Mouse (Mus musculus) CH12.LX (cell line): Measurements from ENCODE around the gene Lrrc8a. TPM values are rescaled to one million over a fixed set of nuclear protein-coding genes. Genes with fewer than 3 reads are reported as not detected.

ENCODE experiments used
- DNase-seq: peaks from one replicate; pipeline ENCODE4 v3.0.0-alpha.2; 2013; ENCODE audit errors: extremely low read depth
- H3K27ac ChIP-seq: 2 replicates; pipeline ENCODE4 v1.5.1; 2012; ENCODE audit warnings: low read depth, mild to moderate bottlenecking, control low read depth, moderate library complexity; ENCODE audit not compliant: insufficient read depth
- H3K27me3 ChIP-seq: replicated peaks from 2 replicates; pipeline ENCODE3; 2012; ENCODE audit warnings: inconsistent platforms
- H3K36me3 ChIP-seq, 2 experiments: replicated peaks in 1 of 2; 2 replicates each; pipeline versions ENCODE3 to v1.6.1; 2012; ENCODE audit warnings: inconsistent platforms in 1 of 2, low read length in 1 of 2, mild to moderate bottlenecking in 1 of 2, mixed read lengths in 1 of 2, moderate library complexity in 1 of 2; ENCODE audit not compliant: control insufficient read depth in 1 of 2, insufficient read depth in 1 of 2
- H3K4me1 ChIP-seq, 2 experiments: 2 replicates each; pipeline ENCODE4 v1.6.1; 2012; ENCODE audit warnings: inconsistent platforms in 1 of 2, moderate library complexity in 1 of 2; ENCODE audit not compliant: insufficient read depth in 2 of 2, control insufficient read depth in 1 of 2
- H3K4me2 ChIP-seq: 2 replicates; pipeline ENCODE4 v1.6.1; 2012; ENCODE audit warnings: low read depth, mild to moderate bottlenecking, control low read depth; ENCODE audit not compliant: poor library complexity, insufficient read depth, severe bottlenecking
- H3K4me3 ChIP-seq, 3 experiments: fragments of 150-350 bp in 1 of 3; sonication (generic) in 1 of 3; replicated peaks in 1 of 3; 2 replicates each; pipeline versions ENCODE3 to v1.5.1; 2011 to 2012; ENCODE audit warnings: low read depth in 2 of 3, low read length in 2 of 3, mild to moderate bottlenecking in 2 of 3, moderate library complexity in 2 of 3, control low read depth in 1 of 3, improper control_type of control experiment in 1 of 3, inconsistent platforms in 1 of 3, mixed read lengths in 1 of 3; ENCODE audit not compliant: poor library complexity in 1 of 3
- H3K79me2 ChIP-seq: replicated peaks from 2 replicates; pipeline ENCODE4 v1.6.1; 2012; ENCODE audit warnings: mild to moderate bottlenecking, moderate library complexity; ENCODE audit not compliant: control insufficient read depth, poor library complexity, insufficient read depth, severe bottlenecking; ENCODE audit errors: extremely low read depth
- H3K9ac ChIP-seq: 2 replicates; pipeline ENCODE4 v1.6.1; 2012; ENCODE audit warnings: low read depth, mild to moderate bottlenecking, control low read depth, moderate library complexity; ENCODE audit not compliant: insufficient read depth
- H3K9me3 ChIP-seq: replicated peaks from 2 replicates; pipeline ENCODE3; 2012; ENCODE audit warnings: low read length, inconsistent platforms, mixed read lengths
- CHD2 ChIP-seq: IDR thresholded peaks from 2 replicates; pipeline ENCODE4 v1.6.1; 2011; ENCODE audit warnings: low read length, improper control_type of control experiment
- CTCF ChIP-seq, 2 experiments: IDR thresholded peaks in 1 of 2; conservative IDR thresholded peaks in 1 of 2; 2 replicates each; pipeline ENCODE4 v1.5.1; 2011 to 2012; ENCODE audit warnings: low read depth in 2 of 2, low read length in 2 of 2, improper control_type of control experiment in 1 of 2, inconsistent platforms in 1 of 2, mild to moderate bottlenecking in 1 of 2, moderate library complexity in 1 of 2
- EP300 ChIP-seq: IDR thresholded peaks from 2 replicates; pipeline ENCODE4 v1.6.1; 2011; ENCODE audit warnings: low read length, improper control_type of control experiment
- HCFC1 ChIP-seq: IDR thresholded peaks from 2 replicates; pipeline ENCODE4 v1.6.1; 2012; ENCODE audit warnings: low read depth, mild to moderate bottlenecking, inconsistent platforms, low read length, improper control_type of control experiment
- IRF4 ChIP-seq: IDR thresholded peaks from 2 replicates; pipeline ENCODE4 v1.6.1; 2014; ENCODE audit warnings: low read depth, mild to moderate bottlenecking, inconsistent platforms, low read length, improper control_type of control experiment
- KAT2A ChIP-seq: IDR thresholded peaks from 2 replicates; pipeline ENCODE4 v1.6.1; 2012; ENCODE audit warnings: low read length, improper control_type of control experiment, inconsistent platforms; ENCODE audit not compliant: insufficient replicate concordance
- MAFK ChIP-seq: IDR thresholded peaks from 2 replicates; pipeline ENCODE4 v1.6.1; 2011; ENCODE audit warnings: low read length, improper control_type of control experiment; ENCODE audit not compliant: insufficient replicate concordance
- MAX ChIP-seq: IDR thresholded peaks from 2 replicates; pipeline ENCODE4 v1.6.1; 2011; ENCODE audit warnings: low read length, improper control_type of control experiment
- MAZ ChIP-seq: IDR thresholded peaks from 2 replicates; pipeline ENCODE4 v1.6.1; 2012; ENCODE audit warnings: low read depth, mild to moderate bottlenecking, inconsistent platforms, low read length, improper control_type of control experiment, moderate library complexity
- MEF2A ChIP-seq: IDR thresholded peaks from 2 replicates; pipeline ENCODE4 v1.6.1; 2014; ENCODE audit warnings: low read depth, mild to moderate bottlenecking, inconsistent platforms, low read length, improper control_type of control experiment, borderline replicate concordance
- MXI1 ChIP-seq: IDR thresholded peaks from 2 replicates; pipeline ENCODE4 v1.6.1; 2011; ENCODE audit warnings: mild to moderate bottlenecking, low read depth, low read length, improper control_type of control experiment
- POLR2A ChIP-seq: IDR thresholded peaks from 2 replicates; pipeline ENCODE4 v1.6.1; 2011; ENCODE audit warnings: low read depth, mild to moderate bottlenecking, improper control_type of control experiment, low read length
- RAD21 ChIP-seq: IDR thresholded peaks from 2 replicates; pipeline ENCODE4 v1.6.1; 2011; ENCODE audit warnings: low read depth, mild to moderate bottlenecking, low read length, improper control_type of control experiment, moderate library complexity
- TCF12 ChIP-seq: IDR thresholded peaks from 2 replicates; pipeline ENCODE4 v1.6.1; 2014; ENCODE audit warnings: low read depth, mild to moderate bottlenecking, inconsistent platforms, low read length, improper control_type of control experiment
- UBTF ChIP-seq: IDR thresholded peaks from 2 replicates; pipeline ENCODE4 v1.6.1; 2012; ENCODE audit warnings: low read depth, mild to moderate bottlenecking, inconsistent platforms, low read length, improper control_type of control experiment, moderate library complexity
- ZC3H11A ChIP-seq: IDR thresholded peaks from 2 replicates; pipeline ENCODE4 v1.6.1; 2012; ENCODE audit warnings: low read depth, mild to moderate bottlenecking, inconsistent platforms, low read length, improper control_type of control experiment
- dilution Hi-C: fragments of 300-500 bp; cut with MboI; formaldehyde crosslinking; loops from 2 replicates; pipeline ENCODE4 v1.14.3; 2020; ENCODE audit warnings: low sequenced_read_pairs; ENCODE audit not compliant: extremely low pct_unique_long_range_greater_than_20kb, extremely low pct_ligation_motif_present
- in situ Hi-C: fragments of 300-500 bp; cut with MboI; formaldehyde crosslinking; loops from 3 replicates; pipeline ENCODE4 v1.14.3; 2019; ENCODE audit warnings: low sequenced_read_pairs, low pct_ligation_motif_present, low pct_unique_long_range_greater_than_20kb, mixed read lengths
- polyA plus RNA-seq: library from polyadenylated mRNA; unstranded; fragments of >175 nt; gene quantifications from 2 replicates; pipeline ENCODE4 v1.2.1, GENCODE M21; 2012; ENCODE audit warnings: low read depth; ENCODE audit not compliant: insufficient read length
- total RNA-seq, 2 experiments: library from RNA; depleted of rRNA; stranded (reverse); fragments of 300-350 nt in 1 of 2; fragments of >200 nt in 1 of 2; gene quantifications; 2 replicates each; pipeline ENCODE4 v1.2.3; 2012 to 2014

Lrrc8a gene
- total and polyA plus RNA-seq, 3 experiments, result 1.4 to 2.8 (median 1.8) TPM

DNA sequence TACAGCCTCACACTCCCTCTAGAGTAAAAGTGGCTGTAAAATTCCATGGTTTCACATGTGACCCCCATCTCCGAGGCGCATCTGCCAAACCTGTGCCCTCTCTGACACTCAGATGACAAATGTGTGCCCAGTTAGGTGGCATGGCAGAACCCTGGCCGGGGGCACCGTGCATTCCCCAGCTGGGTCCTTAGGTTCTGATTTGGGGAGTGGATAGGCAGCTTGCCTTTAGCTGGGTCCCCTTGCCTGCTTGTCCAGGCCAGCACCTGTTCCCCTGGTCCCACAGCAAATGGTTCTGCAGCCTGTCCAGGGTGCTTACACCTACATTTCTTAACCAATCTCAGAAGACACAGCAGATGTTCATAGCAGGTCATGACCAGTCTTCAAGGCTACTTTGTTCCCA lies 5.9 kb downstream of the Lrrc8a start:
- H3K4me3 ChIP-seq, result no peak overlapping the region
- peaks cover 21 to 72% of the 10 kb centered on the region in 2 experiments for H3K36me3 ChIP-seq
- H3K4me2 ChIP-seq, result no peak overlapping the region
- dilution Hi-C loops (no loop called here), in situ Hi-C loops (loop anchor here (10.0 kb wide), 1 partner anchor 59 kb away; no protein-coding TSS in a partner anchor)
- DNase-seq, result no peak
- H3K79me2 ChIP-seq, result no peaks in the 10 kb centered on the region
- H3K9me3 ChIP-seq, result no peaks in the 10 kb centered on the region
- peaks cover 14 to 42% of the 10 kb centered on the region in 2 experiments for H3K4me1 ChIP-seq
- no peak overlapping the region for H3K27ac ChIP-seq
- no peak for TF ChIP-seq CTCF (conservative IDR thresholded peaks at IDR 0.05 in 1 of 2, IDR thresholded peaks at IDR 0.05 in 1 of 2; ENCODE audit: low read depth in 2 of 2, low read length in 2 of 2)
- no peaks in the 10 kb centered on the region for H3K27me3 ChIP-seq
- H3K9ac ChIP-seq, result no peak overlapping the region

DNA sequence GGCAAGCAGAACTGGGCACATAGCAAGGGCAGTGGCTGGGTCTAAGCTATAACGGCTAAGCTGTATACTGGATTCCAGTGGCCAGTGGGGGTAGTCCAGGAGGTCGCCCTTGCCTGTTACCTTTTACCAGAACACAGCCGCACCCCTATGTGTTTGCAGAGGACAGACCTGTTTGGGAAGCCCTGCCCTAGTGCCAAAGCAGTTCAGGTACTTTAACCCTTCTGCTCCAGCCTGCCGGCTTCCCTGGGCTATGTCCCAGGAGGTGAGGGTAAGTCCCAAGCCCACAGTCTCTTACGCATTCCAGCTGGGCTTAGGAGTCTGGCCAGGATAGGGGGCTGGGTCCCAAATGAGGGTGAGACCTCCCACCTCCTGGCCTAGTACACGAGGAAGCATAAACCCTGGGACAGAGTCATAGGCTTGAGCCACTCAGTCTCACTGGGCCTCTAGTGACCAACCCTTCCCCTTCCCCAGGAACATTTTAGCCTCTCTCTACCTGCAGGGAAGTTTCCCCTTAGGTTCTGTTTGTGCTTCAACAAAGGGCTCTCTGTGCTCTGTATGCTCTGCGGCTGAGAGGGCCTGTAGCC lies 7.2 kb downstream of the Lrrc8a start:
- Histone ChIP-seq H3K79me2 (no peaks in the 10 kb centered on the region), H3K9me3 (no peaks in the 10 kb centered on the region), H3K36me3 (peaks cover 21 to 79% of the 10 kb centered on the region in 2 experiments), H3K4me2 (no peak overlapping the region), H3K4me1 (peaks cover 11 to 32% of the 10 kb centered on the region in 2 experiments), H3K4me3 (no peak overlapping the region), H3K27me3 (no peaks in the 10 kb centered on the region), H3K9ac (no peak overlapping the region), H3K27ac (no peak overlapping the region)
- no peak for TF ChIP-seq IRF4
- no peak for TF ChIP-seq KAT2A
- no peak for TF ChIP-seq POLR2A
- TF ChIP-seq MEF2A, result no peak
- TF ChIP-seq MAX, result no peak
- TF ChIP-seq EP300, result no peak
- TF ChIP-seq CHD2, result no peak
- no peak for TF ChIP-seq RAD21
- in situ Hi-C loops (loop anchor here (10.0 kb wide), 1 partner anchor 60 kb away; no protein-coding TSS in a partner anchor), dilution Hi-C loops (no loop called here)
- no peak for DNase-seq

DNA sequence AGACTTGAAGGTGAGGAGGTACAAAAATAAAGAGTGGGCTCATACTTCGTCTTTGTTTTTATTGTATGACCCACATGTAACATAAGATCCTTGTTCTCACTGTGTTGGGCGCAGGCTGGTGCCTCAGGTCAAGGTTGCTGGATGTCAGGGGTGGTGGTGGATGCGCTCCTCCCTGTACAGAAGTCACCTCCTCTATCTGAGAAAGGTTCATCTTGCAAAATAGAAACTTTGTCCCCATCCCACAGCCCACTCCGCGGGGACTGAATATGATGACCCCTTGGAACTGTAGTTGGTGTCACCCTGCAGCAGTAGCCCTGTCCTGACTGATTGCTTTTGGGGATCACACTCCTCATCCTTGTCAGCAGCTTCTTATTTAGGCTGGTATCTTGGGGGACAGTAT lies 9.5 kb downstream of the Lrrc8a start:
- no peak for DNase-seq
- no peaks in the 10 kb centered on the region for H3K27me3 ChIP-seq
- H3K4me2 ChIP-seq, result no peak overlapping the region
- dilution Hi-C loops (no loop called here), in situ Hi-C loops (loop anchor here (10.0 kb wide), 1 partner anchor 62 kb away; no protein-coding TSS in a partner anchor)
- H3K36me3 ChIP-seq, result peaks cover 12 to 64% of the 10 kb centered on the region in 2 experiments
- H3K4me3 ChIP-seq, result no peak overlapping the region
- TF ChIP-seq HCFC1, result no peak
- TF ChIP-seq CTCF (conservative IDR thresholded peaks at IDR 0.05 in 1 of 2, IDR thresholded peaks at IDR 0.05 in 1 of 2; ENCODE audit: low read depth in 2 of 2, low read length in 2 of 2), result no peak
- TF ChIP-seq MAX, result no peak
- TF ChIP-seq MXI1, result no peak
- no peak for TF ChIP-seq TCF12
- TF ChIP-seq ZC3H11A, result no peak
- TF ChIP-seq MAFK, result no peak
- TF ChIP-seq RAD21, result no peak
- no peak for TF ChIP-seq MAZ
- no peak for TF ChIP-seq UBTF
- no peak for TF ChIP-seq EP300
- H3K9me3 ChIP-seq, result no peaks in the 10 kb centered on the region
- H3K9ac ChIP-seq, result no peak overlapping the region
- H3K4me1 ChIP-seq, result peaks cover 19 to 44% of the 10 kb centered on the region in 2 experiments
- H3K79me2 ChIP-seq, result no peaks in the 10 kb centered on the region
- no peak overlapping the region for H3K27ac ChIP-seq
